Comparison of ENCODE assay signal across 8 mouse cellular contexts in genomic region chr11:120262356-120262901, GRCm38 (mm10). TPM values are rescaled to one million over a fixed set of nuclear protein-coding genes. Genes with fewer than 3 reads are reported as not detected.
DNase-seq lines count a peak whose midpoint lies in the region; ATAC-seq and TF ChIP-seq lines count a peak whose summit lies in the region.

No protein-coding gene starts in this region.

- peak; percentile 19 for ATAC-seq in liver, embryonic 13.5 days (ENCODE audit: low read depth)
- ATAC-seq in stomach, postnatal 0 days (ENCODE audit: low FRiP score, low TSS enrichment): peak; percentile 39

- H3K4me3 ChIP-seq in liver, embryonic 13.5 days (replicated peaks): no peak overlapping the region
- no peak overlapping the region for H3K4me3 ChIP-seq in stomach, postnatal 0 days (ENCODE audit: low read depth, low read length)

- TF ChIP-seq EP300 in stomach, postnatal 0 days (optimal IDR thresholded peaks at IDR 0.05): no peak

- H3K4me2 ChIP-seq in liver, embryonic 13.5 days: no peak overlapping the region
- H3K4me2 ChIP-seq in stomach, postnatal 0 days (replicated peaks; ENCODE audit: low read depth): peak overlapping the region; percentile 24

- no peaks in the 10 kb centered on the region for H3K36me3 ChIP-seq in liver, embryonic 13.5 days
- H3K36me3 ChIP-seq in stomach, postnatal 0 days (ENCODE audit: control insufficient read depth, insufficient read depth, low read length): no peaks in the 10 kb centered on the region

- peak; percentile 61 to 63 for DNase-seq in urinary bladder, adult 18-20 months (ENCODE audit: low spot score in 2 of 2)
- DNase-seq in urinary bladder, postnatal 10 days (ENCODE audit: low spot score): no peak
- peak; percentile 80 for DNase-seq in embryo, embryonic 10.5 days (ENCODE audit: low spot score)
- peak; percentile 78 to 85 for DNase-seq in heart, adult 9 months (ENCODE audit: low spot score in 2 of 2)
- DNase-seq in kidney, adult 9 months: peak; percentile 93
- peak; percentile 45 for DNase-seq in liver, embryonic 13.5 days
- peak; percentile 61 for DNase-seq in naive thymus-derived CD4-positive, alpha-beta T cell, adult 2 months (ENCODE audit: low read depth)
- DNase-seq in stomach, postnatal 0 days (ENCODE audit: low spot score): peak; percentile 84

- TF ChIP-seq CTCF in stomach, postnatal 0 days (IDR thresholded peaks at IDR 0.05; ENCODE audit: low read depth): peak; percentile 78

- H3K9me3 ChIP-seq in liver, embryonic 13.5 days (replicated peaks): no peaks in the 10 kb centered on the region
- H3K9me3 ChIP-seq in stomach, postnatal 0 days (ENCODE audit: control insufficient read depth, low read length): no peaks in the 10 kb centered on the region

- H3K9ac ChIP-seq in liver, embryonic 13.5 days: no peak overlapping the region
- no peak overlapping the region for H3K9ac ChIP-seq in stomach, postnatal 0 days (ENCODE audit: low read length)

- H3K27ac ChIP-seq in liver, embryonic 13.5 days: no peak overlapping the region
- H3K27ac ChIP-seq in stomach, postnatal 0 days (replicated peaks): peak overlapping the region; percentile 20

- H3K4me1 ChIP-seq in liver, embryonic 13.5 days (replicated peaks): peaks cover 31% of the 10 kb centered on the region
- peaks cover 11% of the 10 kb centered on the region for H3K4me1 ChIP-seq in stomach, postnatal 0 days (replicated peaks; ENCODE audit: control insufficient read depth, insufficient read depth)

- no peaks in the 10 kb centered on the region for H3K27me3 ChIP-seq in liver, embryonic 13.5 days
- H3K27me3 ChIP-seq in stomach, postnatal 0 days (ENCODE audit: control insufficient read depth, insufficient read depth, low read length): no peaks in the 10 kb centered on the region

- 32% methylated on average over 8 of the region's 8 CpGs for WGBS in liver, embryonic 13.5 days (ENCODE audit: insufficient replicate concordance)
- WGBS in stomach, postnatal 0 days: 17% methylated on average over 7 of the region's 8 CpGs

RNA-seq across cellular contexts. Expression of gene Bahcc1, which starts 29.7 kb away (rescaled TPM):
- polyA plus RNA-seq in liver, embryonic 13.5 days (2015; fragmentation: Nextera tagmentation; extraction: Ambion mirVana): 1.3 and 1.4 TPM in 2 replicates
- polyA plus RNA-seq in stomach, postnatal 0 days (2015; fragmentation: Nextera tagmentation; extraction: Ambion mirVana): 2.7 and 2.9 TPM in 2 replicates
